Mouse (Mus musculus) natural killer cell, adult 2 months (primary cell): ENCODE results near the gene Phldb2.

Source experiments
- DNase-seq, 2 experiments: peaks; one replicate each; pipeline ENCODE4 v3.0.0; 2022; ENCODE audit warnings: low spot score in 2 of 2

Phldb2 gene

GRCm38 (mm10) chr16:45893796-45894195 is 59.6 kb downstream of the Phldb2 start:
- DNase-seq: no peak

DNA sequence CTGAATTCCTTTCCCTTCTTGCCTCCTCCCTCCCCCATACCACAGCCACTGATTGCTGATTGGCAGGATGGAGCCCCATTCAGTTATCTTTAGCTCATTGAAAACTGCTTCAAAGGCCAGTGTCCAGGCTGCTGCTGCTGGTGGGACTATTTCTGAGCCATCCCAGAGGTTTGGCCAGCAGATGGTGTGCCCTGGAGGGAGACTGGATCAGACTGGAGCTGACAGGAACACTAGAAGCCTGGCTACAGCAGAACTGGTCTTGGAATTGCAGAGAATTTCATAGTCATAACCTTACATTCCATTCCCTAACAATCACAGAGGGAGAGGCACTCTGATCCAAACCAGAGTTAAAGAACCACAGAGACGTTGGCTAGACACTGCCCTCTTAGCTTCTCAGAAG is 60.5 kb downstream of the Phldb2 start:
- DNase-seq: no peak

GRCm38 (mm10) chr16:45890471-45891200 is 62.8 kb downstream of the Phldb2 start:
- no peak for DNase-seq

- no peak for DNase-seq
Measured at GRCm38 (mm10) chr16:45889636-45890035, 63.8 kb downstream of the Phldb2 start.

- peak in 1 of 2 experiments; percentile 3 for DNase-seq
Measured at GRCm38 (mm10) chr16:45886599-45886998, 66.8 kb downstream of the Phldb2 start.

DNA sequence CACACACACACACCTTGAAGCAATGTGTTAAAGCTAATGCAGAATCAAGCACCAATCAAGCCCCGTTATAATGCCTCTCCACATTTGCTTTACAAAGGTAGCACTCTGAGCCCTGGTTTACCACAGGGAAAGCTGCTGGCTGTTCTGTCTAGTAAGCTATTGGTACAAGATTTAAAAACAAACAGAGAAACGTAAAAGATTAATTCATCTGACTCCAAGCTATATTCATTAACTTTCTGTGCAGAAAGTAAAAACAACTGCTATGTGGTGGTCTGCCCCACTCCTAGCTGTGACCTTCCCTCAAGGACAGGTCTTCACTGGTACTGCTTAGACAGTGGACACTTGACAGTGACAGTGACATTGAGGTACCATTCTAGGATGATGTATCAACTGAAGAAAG is 69.2 kb downstream of the Phldb2 start:
- no peak for DNase-seq

- no peak for DNase-seq
Measured at GRCm38 (mm10) chr16:45881177-45881832, 72.1 kb downstream of the Phldb2 start.

DNA sequence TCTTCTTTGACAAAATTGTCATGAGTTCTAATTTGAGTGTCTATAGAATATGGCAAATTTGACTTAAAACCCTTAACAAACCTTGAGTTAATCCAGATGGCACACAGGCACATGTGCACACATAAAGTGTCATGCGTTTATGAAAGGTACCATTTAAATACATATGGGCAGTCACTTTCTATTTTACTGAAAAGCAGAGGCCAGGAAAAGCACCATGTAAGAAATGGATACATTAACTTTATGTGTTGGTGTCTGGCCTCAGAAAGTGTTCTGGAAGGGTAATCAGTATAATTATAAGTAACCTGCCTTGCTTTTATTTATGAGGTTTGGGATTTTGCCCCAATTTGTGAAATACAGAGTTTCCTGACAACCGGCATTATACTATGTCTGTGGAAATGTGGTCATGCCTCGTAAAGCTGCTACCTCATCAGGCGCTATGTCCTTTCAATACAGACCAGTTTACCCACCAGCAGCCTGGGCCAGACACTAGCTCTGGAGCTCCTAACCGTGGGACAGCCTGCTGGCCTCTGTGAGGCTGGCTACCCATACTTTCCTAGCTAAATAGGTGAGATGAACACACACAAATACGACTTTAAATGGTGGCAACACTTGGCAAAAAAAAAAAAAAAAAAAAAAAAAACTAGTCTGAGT is 73.2 kb downstream of the Phldb2 start:
- DNase-seq: no peak

GRCm38 (mm10) chr16:45877739-45878138 is 75.7 kb downstream of the Phldb2 start:
- no peak for DNase-seq

DNA sequence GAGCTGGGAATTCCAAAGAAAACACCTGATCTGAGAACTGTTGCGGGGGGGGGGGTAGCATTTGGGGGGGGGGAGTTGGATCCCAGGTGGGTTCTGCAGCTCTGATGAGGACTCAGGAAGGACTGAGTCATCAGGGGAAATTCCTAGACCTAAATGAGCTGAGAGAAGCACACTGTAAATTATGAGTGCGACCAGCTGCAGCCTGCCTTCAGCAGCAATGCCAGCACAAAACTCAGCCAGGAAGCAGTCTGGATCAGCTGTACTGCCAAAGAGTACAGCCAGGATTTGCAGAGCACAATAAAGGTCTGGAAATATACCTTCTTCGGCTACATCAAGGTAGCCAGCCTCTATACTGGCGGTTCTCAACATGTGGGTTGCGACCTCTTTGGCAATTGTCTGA is 76.2 kb downstream of the Phldb2 start:
- DNase-seq: no peak

GRCm38 (mm10) chr16:45873397-45873796 is 80.0 kb downstream of the Phldb2 start:
- DNase-seq: no peak

DNA sequence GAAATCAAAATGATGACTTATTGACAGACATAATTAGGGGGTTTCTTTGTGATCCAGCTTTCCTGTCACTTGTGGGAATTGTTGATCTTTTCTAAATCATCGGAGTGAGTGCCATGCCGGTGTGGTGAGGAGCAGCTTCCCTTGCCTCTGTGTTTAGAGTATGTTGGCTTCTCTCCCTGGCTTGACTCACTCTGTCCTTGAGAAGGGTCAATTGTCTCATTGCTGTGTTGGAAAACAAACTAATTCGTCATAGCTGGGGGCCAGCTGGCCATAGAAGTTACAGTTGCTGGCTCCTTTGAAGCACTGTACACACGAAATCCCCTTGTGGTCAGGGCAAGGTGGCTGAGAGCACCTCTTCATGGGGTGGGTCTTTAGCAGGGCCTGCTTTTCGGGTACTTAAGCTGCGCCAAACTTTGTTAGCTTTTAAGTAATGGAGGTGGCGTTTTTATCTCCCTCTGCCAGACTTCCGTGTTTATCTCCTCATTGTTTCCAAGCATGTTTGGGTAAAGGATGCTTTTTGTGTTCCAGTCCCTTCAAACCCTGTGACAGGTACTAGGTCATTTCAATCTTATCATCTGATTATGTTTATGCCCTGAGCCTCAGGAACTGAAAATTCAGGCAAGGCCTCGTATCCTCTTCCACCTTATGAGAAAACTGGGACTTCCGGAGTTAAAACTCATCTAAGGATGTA is 82.0 kb downstream of the Phldb2 start:
- DNase-seq: no peak

DNA sequence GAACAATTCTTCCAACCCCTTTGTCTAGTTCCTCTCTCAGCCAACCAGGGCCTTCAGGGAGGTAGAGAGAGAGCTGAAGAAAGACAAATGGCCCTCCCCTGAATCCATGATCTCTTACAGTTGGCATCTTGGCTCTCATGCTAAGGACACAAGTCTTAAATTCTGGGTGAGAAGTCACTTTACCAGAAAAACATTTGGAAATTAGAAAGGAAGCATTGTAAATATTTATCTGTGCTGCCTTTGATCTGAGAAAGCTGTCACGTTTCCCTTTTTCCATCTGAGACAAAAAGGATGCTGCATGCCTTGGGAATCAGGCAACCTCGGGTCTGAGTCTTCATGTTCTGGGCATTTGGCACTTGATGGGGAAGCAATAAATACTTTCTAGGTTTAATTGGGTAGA is 82.7 kb downstream of the Phldb2 start:
- DNase-seq: no peak

- DNase-seq: no peak
Measured at GRCm38 (mm10) chr16:45869044-45869443, 84.4 kb downstream of the Phldb2 start.

- DNase-seq: no peak
Measured at GRCm38 (mm10) chr16:45857277-45857863, 96.0 kb downstream of the Phldb2 start.

DNA sequence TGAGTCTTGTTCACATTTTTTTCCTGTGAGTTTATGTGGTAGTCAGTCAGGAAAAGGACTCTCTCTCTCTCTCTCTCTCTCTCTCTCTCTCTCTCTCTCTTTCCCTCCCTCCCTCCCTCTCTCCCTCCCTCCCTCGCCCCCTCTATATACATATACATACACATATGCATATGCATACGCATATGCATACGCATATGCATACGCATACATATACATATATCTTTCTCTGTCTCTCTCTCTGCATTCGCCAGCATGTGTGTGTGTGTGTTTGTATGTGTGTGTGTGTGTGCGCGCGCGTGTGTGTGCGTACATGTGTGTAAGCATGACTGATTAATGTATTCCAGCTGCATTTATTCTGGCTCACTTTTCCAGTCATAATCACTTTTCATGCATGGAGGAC is 98.9 kb downstream of the Phldb2 start:
- no peak for DNase-seq

DNA sequence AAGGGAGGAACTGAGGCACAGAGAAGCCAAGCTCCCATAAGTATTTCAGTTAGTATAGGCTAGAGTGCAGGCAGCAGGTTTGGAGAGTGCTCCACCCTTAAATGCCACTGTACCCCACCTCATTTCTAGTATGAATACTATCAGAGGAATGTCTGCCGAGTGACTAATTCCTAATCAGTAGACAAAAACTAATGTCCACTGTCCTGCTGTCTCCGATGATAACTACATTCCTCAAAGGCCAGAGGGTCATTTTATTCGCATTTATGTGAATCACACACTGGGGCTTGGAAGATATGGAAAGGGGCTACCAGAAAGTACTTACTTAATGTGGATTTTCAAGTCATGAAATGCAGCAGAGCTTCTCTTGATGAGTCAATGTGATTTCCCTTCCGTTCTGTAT is 104.4 kb downstream of the Phldb2 start:
- DNase-seq: no peak

DNA sequence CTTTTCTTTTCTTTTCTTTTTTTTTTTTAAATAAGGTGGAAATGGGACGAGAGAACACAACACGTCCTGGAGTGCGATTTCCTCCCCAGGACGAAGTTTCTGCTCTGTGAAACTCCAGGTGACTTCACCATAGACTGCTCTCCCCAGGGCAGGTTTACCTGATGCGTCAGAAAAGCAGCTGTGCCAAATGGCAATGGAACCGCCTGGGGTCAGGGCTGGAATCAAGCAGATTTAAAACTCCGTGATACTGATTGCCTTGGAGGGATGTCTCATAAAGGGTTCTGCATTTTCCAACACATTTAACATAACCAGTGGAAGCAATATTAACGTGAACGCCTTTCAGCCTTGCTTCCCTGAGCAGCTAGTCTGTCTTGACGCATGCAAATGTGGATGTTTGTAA is 108.5 kb downstream of the Phldb2 start:
- DNase-seq: no peak

GRCm38 (mm10) chr16:45844049-45844780 is 109.2 kb downstream of the Phldb2 start:
- peak; percentile 1 to 6 for DNase-seq

- no peak for DNase-seq
Measured at GRCm38 (mm10) chr16:45843351-45843891, 110.0 kb downstream of the Phldb2 start.

GRCm38 (mm10) chr16:45842440-45842839 is 111.0 kb downstream of the Phldb2 start:
- DNase-seq: no peak
